Mouse (Mus musculus): Measurements from ENCODE around the gene Myom1. TPM values are rescaled to one million over a fixed set of nuclear protein-coding genes. Genes with fewer than 3 reads are reported as not detected.

The Myom1 gene
- polyA plus RNA-seq, 1 experiment from 2014 or later, result 156 TPM

DNA sequence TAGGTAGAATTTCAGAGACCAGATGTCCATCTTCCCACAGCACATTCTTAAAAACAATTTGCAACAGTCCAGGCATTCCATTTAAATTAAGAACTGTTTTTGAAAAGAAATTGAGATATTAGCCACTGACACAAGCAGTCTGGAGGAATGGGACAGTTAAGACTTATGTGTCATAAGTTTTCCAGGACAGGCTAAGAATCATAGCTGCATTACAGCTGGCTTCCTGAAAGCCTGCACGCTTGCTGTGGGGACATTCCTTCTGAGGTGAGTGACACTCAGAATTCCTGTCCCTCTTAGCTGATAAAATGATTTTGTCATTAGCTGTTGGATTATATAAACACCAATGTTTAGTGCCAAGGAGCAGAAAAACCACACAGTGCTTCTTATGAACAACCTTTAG, 167.2 kb downstream of the Myom1 start:
- Histone ChIP-seq H3K4me1 (peaks cover 19% of the 10 kb centered on the region), H3K4me3 (no peak overlapping the region), H3K9ac (no peak overlapping the region), H3K36me3 (no peaks in the 10 kb centered on the region), H3K27me3 (replicated peaks) (no peaks in the 10 kb centered on the region), H3K4me2 (no peak overlapping the region), H3K27ac (replicated peaks) (no peak overlapping the region), H3K9me3 (no peaks in the 10 kb centered on the region)
- WGBS, result 45% methylated on average over 1 of the region's 1 CpGs
- ATAC-seq (ENCODE audit: extremely low read depth, insufficient number of reproducible peaks, low FRiP score, low TSS enrichment), result no peak

- Histone ChIP-seq H3K4me3 (no peak overlapping the region), H3K27me3 (replicated peaks) (no peaks in the 10 kb centered on the region), H3K4me2 (no peak overlapping the region), H3K36me3 (no peaks in the 10 kb centered on the region), H3K9me3 (no peaks in the 10 kb centered on the region), H3K9ac (no peak overlapping the region), H3K27ac (replicated peaks) (no peak overlapping the region), H3K4me1 (peaks cover 19% of the 10 kb centered on the region)
- ATAC-seq (ENCODE audit: extremely low read depth, insufficient number of reproducible peaks, low FRiP score, low TSS enrichment), result no peak
- WGBS, result 69% methylated on average over 4 of the region's 4 CpGs
These were observed 168.7 kb downstream of the Myom1 start for GRCm38 (mm10) chr17:71171161-71171560.

Other genes starting within 250 kb of the Myom1 start
- 25.4 and 26.0 TPM in 2 replicates for gene Tgif1, start 149.1 kb upstream of the Myom1 start, polyA plus RNA-seq (2015; fragmentation: Nextera tagmentation; extraction: Ambion mirVana)
- gene Myl12a, start 245 bp downstream of the Myom1 start, polyA plus RNA-seq (2015; fragmentation: Nextera tagmentation; extraction: Ambion mirVana), result 728 and 793 TPM in 2 replicates
- 17.1 TPM in 2 replicates for gene Lpin2, start 179.9 kb downstream of the Myom1 start, polyA plus RNA-seq (2015; fragmentation: Nextera tagmentation; extraction: Ambion mirVana)